Mouse (Mus musculus): ENCODE measurements at regions not wholly inside any gene's neighbourhood (a gene's known extent, or its start where the extent isn't known, plus 50 kb on each side); places are given as distances from the start of the nearest gene placed in this dataset.

DNA sequence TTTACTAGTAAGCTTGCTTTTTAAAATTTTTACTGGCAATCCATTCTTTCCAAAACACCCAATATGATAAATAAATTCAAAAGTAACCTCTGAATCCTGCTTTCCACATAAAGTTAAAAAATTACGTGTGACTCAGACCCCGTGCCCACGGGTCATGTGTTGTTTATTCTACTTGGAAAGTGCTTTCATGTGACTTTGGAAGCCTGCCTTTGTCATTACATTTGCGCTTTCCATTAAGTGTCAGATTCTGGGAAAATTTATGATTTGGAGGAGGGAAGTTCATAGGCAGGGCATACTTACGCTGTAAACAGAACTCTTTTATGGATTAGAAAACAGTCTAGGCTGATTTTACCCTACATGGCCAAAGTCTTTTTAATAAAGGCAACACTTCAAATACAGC is 466.8 kb upstream of the Adamts5 start:
- no peak for DNase-seq (ENCODE audit: low spot score in 2 of 2)

DNA sequence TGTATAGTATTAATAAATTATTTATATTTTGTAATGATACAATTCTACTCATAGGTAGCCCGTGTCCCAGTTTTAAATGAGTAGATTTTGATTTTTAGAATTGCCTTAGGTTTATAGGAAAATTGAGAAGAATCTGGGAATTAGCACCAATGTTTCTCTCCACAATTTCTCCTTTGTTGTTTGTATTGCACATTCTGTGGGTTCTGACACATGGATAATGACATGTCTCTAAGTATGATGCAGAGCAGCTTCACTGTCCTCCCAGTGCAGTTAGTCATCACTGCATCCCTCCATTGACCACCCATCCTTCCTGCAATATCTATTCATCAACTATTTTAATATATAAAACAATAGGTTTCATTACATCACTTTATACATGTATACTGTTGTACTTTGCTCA is 464.6 kb upstream of the Adamts5 start:
- no peak for DNase-seq (ENCODE audit: low spot score in 2 of 2)

DNA sequence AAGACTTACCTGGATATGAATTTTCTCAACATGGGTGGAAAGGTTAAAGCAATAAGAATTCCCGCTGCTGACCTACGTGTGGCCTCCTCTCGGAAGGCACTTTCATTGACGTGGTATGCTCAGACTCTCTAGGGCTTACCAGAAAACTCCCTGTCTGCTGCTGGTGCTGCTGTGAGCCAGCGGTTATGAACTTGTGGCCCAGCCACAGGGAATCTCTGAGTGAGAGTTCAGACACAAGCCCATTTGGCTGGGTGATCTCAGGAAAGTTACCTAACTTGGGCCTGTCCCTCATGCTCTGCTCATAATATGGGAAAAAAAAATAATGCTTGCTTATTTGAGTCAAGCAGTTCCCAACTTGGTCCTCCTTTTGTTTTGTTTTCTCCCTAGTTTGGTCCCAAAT is 459.5 kb upstream of the Adamts5 start:
- DNase-seq (ENCODE audit: low spot score in 2 of 2) = no peak

DNA sequence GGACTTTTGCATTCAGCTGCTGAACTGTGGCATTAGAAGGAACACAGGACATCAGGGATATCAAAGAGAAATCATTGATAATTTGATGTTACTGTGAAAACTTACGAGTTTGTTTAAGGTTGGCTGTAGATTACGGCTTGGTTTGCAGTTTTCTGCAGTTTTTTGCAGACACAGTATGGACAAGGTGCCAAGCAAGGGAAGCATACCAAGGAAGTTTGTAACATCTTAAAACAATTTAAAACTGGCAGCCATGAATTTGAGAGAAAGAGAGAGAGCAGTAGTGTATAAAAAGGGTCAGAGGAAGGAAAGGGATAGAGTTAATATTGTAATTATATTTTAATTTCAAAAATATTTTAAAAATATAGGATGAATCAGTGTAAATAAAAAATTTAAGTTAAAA is 453.4 kb upstream of the Adamts5 start:
- DNase-seq (ENCODE audit: low spot score in 2 of 2) = no peak

DNA sequence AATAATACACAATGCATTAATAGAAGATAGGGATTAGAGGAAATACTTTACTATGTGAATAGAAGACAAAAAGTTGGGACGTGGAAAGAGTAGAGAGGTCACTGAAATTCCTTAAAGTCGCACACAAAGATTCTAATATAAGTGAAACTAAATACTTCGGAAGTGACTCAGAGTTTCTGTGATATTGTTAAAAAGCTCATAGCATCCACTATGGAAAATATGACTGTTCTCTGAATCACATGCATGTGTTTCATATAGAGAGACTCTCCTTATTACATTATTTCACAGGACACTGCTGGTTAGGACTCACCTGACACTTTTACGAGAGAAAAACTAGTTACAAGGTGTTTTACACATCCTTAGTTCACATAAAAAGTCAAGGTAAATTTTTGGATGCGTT is 446.1 kb upstream of the Adamts5 start:
- DNase-seq (ENCODE audit: low spot score in 2 of 2) = no peak

DNA sequence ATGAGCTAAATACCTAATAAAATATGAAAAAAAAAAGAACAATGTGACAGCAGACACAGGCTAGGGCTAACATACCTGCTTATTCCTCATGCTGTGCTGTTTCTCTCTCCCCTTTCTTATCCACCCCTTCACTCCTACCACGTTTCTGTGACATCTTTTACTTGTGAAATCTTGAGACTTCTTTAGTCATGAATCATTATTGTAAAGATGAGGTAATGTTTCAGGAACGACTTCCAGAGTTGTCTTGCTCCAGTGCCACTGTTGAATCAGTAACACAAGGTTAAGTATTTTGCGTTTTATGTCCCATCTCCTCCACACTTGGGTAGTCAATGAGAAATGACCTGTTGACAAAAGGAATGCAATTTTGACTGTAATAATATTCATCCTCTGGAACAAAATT is 445.3 kb upstream of the Adamts5 start:
- DNase-seq (ENCODE audit: low spot score in 2 of 2) = no peak

DNA sequence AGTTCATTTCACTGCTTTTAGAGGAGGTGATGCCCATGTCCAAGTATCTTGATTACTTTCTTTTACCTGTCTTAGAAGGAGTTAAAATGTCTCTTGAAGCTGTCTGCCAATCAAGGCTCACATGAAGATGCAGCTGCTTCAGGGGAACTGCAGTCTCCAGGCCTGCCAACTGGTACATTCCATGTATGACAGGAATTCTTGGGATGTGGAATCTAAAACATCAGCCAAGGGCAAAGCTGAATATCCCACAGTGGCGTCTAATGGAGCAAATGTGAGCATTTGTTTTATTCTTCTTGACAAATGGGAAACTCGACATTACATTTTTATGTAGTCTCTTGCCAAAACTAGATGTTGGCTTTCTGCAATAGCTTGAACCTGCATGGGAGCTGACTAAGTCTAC is 438.7 kb upstream of the Adamts5 start:
- no peak for DNase-seq (ENCODE audit: low spot score in 2 of 2)

DNA sequence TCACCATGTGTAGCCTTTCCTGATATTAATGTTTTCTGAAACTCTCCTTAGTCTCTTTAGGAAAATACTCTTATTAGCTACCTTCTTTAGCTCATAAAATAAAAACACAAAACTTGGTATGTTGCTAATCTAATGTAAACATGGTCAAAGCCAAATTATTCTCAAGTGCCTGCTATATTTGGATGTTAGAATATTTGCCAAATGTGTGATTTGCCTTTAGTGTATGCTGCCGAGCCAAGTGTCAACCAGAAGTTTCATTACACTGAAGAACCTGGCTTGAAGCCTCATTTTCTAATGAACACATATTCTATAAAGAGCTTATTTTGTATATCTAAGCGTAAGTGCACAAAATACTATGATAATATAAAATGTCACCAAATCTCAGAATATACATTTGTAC is 423.8 kb upstream of the Adamts5 start:
- no peak for DNase-seq (ENCODE audit: low spot score in 2 of 2)

DNA sequence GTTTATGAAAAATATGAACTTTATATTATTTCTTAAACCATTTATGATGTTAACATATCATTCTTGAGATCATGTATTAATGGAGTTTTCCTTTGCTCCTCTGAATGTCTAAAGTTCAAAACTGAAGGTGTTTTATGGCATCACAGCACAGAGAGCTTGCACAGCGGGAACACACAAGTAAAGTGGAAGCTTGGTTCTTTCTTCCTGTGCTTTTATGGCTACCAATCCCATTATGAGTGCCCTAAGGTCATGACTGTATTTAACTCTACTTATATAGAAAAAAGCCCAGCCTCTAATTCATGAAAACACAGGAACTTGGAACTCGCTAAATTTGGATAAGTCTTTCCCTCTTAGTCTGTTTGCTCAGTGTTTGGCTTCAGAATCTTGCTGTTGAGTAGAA is 417.3 kb upstream of the Adamts5 start:
- DNase-seq (ENCODE audit: low spot score in 2 of 2) = no peak

DNA sequence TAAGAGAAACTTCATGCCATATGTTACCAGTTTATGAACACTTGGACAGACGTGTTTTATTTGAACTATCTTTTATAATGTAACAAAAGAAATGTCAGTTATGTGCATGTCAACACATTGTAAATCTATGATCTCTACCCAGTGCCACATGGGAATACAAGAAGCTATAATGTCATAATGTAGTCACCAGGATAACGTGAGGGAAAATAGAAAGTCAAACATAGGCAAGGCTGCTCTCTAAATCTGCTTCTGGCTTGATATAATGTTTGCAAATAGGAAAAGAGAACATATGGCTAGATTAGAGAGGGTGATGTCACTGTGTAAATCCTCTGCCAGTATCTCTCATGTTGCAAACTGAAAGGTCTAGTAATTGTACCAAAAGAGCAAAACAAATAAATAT is 408.1 kb upstream of the Adamts5 start:
- no peak for DNase-seq (ENCODE audit: low spot score in 2 of 2)

DNA sequence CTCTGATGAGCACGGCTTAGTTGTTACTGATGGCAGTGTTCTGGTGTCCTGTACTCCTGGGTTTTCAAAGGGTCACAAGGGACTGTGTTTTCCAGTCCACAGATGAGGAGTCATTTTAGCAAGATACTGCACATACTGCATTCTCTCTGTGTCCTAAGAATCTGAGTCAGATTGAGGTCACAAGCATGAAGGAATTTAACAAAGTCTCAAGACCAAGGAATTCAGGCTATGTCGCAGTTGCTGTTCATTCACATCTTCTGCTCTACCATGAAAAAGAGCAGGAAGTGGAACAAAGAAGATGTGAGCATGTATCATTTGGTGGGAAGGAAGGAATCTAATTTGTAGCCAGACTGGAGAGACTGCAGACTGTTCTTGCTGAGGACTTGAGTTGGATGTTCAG is 402.2 kb upstream of the Adamts5 start:
- no peak for DNase-seq (ENCODE audit: low spot score in 2 of 2)

DNA sequence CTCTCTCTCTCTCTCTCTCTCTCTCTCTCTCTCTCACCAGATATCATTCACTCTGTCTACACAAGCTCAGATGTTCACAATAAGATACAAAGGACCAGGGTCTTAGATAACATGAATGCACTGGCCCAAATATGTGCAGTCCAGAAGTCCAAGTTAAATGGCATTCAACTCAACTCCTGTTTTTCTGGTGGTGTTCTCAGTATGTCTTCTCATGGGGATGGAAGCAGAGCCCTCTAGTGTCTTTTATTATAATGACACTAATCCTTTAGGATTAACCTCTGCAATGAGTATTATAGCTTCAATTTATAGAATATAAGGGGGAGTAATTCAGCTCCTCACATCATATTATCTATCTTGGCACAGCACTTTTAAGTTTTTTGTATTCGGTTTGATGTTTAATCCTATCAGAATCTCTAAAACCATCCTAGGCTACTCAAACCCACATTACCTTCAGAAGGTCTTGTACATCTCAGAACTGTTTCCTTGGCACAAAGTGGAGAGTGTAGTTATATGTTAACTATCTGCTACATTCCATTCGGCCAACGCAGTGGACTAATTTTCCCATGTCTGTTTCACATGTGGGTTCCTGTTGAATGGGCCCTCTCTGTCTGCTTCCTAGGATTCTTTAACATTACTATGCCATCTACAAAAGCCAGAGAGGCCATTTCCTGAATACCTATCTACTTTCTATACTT is 401.0 kb upstream of the Adamts5 start:
- DNase-seq (ENCODE audit: low spot score in 2 of 2) = no peak

DNA sequence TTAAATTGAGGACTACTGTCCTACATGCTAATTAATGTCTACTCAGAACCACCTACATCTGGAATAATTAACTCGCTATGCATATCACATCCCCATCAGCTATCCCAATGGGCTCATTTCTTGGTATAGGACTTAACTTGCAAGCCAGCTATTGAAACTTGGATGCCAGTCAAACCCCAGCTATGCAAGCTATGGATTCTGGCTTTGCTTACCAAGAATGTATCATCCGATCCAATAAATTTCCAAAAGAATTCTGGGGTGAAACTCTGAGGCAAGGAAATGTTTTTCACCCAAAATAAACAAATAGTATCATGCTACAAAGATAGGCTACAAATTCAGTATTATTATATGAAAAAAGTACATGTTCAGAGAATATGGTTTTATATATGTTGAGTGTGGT is 392.8 kb upstream of the Adamts5 start:
- no peak for DNase-seq (ENCODE audit: low spot score in 2 of 2)

DNA sequence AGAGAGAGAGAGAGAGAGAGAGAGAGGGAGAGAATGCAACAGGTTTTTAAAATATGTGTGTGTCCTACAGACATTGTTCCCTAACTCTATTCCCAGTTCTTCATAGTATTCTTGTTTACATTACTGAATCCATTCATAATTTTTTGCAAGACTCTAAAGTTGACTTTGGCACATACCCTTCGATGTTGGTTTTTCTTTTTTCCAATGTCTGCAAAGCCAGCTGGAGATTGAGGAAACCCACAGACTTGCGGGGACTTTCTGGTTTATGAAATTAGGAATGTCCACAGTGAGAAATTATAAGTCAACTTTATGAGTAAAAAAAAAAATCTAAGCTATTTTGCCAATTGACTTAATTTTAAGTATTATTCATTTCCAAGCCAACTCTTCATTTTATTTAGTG is 379.7 kb upstream of the Adamts5 start:
- DNase-seq (ENCODE audit: low spot score in 2 of 2) = no peak

DNA sequence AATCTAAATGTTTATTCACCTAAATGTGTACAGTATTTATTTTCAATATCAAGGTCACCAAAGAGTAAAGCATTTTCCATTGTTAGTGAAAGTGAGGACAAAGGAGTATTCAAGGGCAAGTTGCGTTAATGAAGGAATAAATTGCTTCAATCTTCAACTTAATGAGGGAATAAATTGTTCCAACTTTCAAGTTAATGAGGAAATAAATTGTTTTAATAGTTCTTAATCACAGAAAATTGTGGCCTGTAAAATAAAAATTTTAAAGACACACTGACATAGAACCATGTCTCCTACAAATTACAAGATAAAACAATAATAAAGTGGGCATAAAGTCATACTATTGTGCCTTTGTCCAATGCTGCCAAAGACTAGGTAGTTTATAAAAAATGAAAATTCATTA is 375.4 kb upstream of the Adamts5 start:
- DNase-seq (ENCODE audit: low spot score in 2 of 2) = no peak

DNA sequence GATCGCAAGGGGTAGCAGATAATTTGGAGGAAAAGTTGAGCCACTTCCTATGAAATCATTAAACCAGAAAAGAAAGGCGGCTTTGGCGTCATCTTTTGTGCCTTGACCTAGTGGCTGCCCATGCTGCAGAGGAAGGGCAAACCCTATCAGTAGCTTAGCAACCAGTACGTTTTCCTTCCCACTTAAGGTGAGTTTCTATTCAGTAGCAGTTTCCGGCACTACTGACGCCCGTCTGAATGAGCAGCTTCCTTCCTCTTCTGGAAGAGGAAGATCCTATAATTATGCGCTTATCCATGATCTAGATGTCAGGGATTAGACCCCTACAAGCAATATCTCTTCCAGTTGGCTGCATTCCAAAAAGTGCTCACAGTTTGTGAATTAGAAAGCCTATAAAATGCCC is 360.0 kb upstream of the Adamts5 start:
- DNase-seq (ENCODE audit: low spot score in 2 of 2) = no peak

DNA sequence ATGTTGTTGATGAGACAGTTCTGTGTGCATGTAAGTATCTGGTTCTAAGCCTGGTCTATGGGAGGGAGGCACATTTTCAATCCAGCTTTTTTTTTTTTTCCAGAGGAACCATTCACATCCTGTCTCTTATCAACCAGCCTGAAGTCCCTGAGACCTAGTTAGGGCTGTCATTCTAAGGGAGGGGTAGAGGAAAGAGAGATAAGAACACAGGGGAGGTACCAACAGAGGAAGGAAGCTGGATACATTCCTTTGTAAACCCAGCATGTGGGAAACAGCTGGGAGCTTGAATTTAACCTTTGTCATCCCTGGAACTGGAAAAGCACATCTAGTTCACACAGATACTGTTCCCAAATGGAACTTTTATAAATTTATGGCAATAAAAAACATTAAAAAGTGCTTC is 351.0 kb upstream of the Adamts5 start:
- DNase-seq (ENCODE audit: low spot score in 2 of 2) = no peak

DNA sequence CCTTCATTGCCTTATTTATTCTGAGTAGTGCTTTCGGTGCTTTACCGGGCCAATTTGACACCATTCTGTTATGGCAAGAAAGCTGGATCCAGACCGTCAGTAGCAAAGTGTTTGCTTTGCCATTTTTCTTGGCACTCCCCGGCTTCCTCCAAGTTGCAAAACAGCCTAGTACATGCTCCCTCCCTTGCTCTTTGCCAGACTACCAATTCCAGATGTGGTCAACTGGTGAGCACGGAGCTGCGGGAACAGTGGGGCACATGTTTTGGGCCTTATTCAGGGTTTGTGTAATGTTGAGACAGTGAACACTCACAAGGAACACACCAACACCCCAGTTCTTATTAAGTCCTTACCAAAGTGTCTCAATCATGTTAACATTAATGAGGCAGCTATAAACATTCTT is 348.4 kb upstream of the Adamts5 start:
- DNase-seq (ENCODE audit: low spot score in 2 of 2) = no peak

DNA sequence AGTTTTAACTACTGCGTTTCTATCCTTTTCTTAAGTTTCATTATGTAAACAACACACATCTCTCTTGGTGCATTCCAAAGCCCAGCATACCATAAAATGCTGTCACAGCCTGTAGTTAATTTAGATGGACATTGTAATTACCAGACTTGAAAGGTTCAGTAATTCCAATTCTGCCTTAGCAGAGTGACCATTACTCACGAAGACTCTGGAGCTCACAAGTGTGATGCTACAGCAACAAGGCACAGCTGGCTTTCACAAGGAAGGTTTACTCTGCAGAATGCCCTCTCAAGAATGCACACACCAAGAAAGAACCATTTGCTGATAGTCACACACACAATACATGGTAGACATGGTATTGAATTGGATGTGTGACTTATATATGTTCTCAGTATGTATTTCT is 342.6 kb upstream of the Adamts5 start:
- DNase-seq (ENCODE audit: low spot score in 2 of 2) = no peak

DNA sequence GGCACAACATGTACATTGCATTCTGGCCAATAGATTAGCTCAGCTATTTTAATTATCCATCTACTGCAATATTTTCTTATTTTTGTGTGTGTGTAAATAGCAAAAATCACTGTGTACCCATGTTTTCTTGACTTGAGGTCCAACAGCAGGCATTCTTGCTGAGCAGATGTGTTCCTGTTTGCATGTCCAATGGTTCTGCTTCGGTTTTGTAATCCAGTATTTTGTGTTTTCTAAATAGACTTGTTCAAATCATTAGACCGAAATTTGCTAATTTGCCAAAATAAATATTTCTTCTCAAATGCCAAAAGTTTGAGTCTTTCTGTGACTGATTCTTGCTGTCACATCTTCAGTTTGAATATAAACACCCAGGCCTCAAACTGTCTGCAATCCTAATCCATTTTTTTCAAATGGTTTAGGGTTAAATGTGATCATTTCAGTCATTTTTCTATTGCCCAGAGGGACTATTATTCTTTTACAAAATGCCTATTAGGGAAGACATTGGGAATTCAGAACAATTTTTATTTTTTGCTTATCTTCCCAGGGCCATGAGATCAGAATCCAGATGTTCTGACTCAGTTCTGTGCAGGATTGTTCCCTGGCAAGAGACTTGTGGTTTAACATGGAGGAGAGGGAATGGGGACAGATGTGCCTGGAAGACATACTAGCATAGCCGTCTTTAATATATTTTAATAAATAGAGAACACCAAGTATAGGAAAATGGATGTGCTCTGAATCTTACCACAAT is 341.3 kb upstream of the Adamts5 start:
- no peak for DNase-seq (ENCODE audit: low spot score in 2 of 2)

DNA sequence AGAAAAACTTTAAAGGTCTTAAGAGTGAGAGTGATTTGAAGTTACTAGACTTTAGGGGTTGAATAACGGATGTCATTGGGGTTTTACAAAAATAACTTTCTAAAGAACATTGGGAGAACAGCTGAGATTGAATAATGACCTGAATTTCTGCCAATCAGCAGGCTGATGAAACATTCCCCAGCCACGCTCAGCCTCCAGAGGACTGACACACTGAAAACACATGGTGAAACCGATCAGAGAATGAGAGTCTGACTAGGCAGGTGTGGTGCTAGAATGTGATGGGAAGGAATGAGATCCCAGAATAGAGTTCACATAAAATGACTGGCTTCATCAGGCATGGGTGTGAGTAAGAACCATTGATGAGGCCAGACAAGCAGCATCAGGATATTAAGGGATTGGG is 321.4 kb upstream of the Adamts5 start:
- DNase-seq (ENCODE audit: low spot score in 2 of 2) = no peak

DNA sequence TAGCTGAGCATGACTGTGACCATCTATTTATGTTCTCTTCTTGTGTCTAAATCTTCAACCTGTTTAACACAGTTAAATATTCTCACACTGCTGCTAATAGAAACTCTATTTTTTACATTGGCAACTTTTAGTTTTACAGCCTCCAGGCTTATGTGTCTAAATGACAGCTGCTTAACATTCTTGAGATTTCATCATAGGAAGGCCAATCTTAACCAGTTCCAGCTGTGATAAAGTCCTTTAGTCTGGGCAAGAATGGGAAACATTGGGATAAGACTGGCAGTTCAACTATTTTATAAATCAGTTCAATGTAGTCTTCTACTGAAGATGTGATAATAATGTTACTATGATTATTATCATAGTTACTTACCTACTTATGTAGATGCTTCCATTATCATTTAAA is 308.9 kb upstream of the Adamts5 start:
- no peak for DNase-seq (ENCODE audit: low spot score in 2 of 2)

DNA sequence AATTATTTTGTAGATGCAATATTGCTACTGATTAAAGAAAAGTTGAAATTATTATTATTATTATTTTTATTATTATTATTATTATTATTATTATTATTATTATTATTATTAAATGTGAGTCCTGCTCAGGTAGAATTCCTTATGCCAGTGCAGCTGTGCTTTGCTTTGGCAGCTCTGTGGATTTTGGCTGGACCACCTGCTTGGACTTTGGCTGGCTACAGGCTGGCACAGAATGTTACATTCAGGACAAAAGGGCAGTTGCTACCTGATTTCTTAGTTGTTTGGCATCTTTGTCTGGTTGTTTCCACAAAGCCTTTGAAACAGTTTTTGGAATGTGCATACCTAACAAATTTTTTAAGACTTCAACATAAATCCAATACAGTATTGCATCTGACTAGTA is 307.7 kb upstream of the Adamts5 start:
- no peak for DNase-seq (ENCODE audit: low spot score in 2 of 2)

DNA sequence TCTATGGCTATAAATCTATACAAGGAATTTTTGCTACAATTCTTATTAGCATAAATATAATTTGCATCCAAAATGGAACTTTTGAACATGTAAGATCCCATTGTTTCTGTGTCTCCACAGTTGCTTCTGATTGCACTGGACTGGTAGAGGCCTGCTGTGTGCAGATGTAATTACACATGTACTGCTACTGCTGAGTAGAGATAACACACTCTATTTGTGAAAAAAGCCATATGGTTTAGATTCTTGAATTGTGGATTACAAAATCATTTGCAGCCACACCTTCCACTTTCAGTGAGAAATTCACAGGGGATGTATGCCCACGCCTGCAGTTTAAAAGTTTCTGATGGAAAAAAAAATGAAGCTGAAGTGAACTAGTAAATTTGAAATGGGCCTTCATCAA is 288.2 kb upstream of the Adamts5 start:
- DNase-seq (ENCODE audit: low spot score in 2 of 2) = no peak

Data from frontal cortex, postnatal 14 days (tissue).